Mouse (Mus musculus) lung, postnatal 36 days (tissue): Measurements from ENCODE around the gene Lonp1.
"Not testable (repeated sequence)": the region's sequence is repeated elsewhere in the genome, so short reads cannot be mapped to it uniquely, and the experiment has no call there.

Source experiments
- DNase-seq: peaks from one replicate; pipeline ENCODE4 v3.0.0; 2022; ENCODE audit warnings: mixed read lengths

The Lonp1 gene

DNA sequence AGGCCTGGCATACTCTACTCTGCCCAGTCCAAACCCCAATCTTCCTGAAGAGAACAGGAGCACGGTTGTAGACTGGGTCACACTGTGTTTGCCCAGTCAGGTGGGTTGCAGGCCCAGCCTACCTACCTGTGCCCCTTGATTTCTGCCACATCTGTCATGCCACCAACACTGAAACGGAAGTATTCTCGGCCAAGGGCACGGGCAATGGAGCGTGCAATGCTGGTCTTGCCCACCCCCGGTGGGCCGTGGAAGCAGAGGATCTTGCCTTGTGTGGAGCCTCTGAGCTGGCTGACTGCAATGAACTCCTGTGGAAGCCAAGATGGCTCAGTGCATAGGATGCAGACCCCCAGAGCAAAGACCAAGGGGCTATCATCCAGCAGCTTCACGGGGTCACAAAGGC, 9.1 kb downstream of the Lonp1 start:
- no peak for DNase-seq

DNA sequence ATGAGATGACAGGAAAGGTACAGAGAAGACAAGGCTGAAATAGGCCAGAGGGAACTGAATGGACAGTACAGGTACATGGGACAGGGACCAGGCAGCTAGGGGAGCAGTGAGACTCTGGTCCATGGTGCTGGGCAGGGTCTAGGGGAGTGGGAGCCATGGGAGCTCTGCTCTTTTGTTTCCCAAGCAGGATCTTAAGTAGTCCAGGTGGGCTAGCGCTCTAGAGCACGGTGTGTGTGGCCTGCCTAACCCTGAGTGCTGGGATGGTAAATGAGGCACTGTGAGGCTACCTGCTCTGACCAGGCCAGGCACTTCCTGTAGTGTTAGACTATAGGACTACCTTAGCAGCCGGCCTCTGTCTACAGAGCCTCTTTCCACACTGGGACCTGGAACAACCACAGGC, 10.0 kb downstream of the Lonp1 start:
- DNase-seq = no peak

- DNase-seq = no peak
Measured at GRCm38 (mm10) chr17:56615792-56616191, 10.9 kb downstream of the Lonp1 start.

DNA sequence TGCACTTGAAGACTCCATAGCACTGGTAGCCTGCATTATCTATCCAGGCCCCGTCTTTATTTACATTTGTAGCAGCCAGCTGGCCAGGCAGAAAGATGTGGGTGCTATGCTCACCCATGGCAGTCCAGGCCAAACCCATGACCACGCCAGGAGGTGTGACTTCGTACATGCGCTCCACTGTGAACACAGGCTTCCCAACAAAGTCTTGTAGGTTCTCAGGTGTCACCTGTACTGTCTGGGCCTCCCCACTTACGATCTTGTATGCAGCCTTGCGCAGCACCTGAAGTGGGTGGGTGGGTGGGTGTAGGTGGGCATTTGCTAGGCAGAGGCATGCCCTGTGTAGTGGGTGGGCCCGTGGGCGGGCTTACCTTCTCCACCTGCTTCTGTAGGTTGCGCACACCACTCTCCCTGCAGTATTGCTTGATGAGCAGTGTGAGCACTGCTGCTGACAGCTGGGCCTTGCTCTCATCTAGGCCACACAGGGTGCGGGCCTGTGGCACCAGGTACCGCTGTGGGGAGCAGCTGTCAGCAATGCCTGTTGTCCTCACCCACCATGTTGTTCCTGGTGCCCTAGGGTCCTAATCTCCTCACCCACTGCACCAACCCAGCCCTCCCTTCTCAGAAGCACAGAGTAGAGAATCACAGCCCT, 11.4 kb downstream of the Lonp1 start:
- no peak for DNase-seq

DNA sequence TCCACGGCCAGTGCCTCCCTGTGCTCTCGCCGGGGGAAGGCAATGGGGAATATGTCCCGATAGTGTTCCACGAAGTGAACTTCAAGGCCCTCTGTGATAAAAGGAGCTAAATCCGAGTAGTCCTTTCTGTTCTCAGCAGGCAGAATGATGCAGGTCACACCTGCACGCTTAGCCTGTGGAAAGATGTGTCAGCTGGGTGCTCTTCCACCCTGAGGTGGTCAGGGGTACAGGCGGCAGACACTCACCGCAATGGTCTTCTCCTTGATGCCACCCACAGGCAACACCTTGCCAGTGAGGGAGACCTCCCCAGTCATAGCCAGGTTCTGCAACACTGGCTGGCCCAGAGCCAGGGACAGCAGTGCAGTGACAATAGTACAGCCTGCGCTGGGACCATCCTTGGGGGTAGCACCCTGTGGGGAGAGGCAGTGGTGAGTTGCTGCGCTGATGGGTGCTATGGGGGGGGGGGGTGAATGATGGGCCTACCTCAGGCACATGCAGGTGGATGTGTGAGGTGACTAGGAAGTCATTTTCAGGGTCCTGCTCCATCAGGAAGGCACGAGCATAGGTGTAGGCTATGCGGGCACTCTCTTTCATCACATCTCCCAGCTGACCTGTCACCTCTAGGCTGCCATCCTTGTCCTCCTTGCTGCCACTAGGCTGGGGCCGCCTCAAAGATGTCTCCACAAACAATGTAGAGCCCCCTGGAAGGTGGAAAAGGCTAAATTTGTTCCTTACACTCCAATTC, 12.1 kb downstream of the Lonp1 start:
- DNase-seq = no peak

- not testable (repeated sequence) for DNase-seq
Measured at GRCm38 (mm10) chr17:56613893-56614292, 12.8 kb downstream of the Lonp1 start.

GRCm38 (mm10) chr17:56613236-56613844, 13.3 kb downstream of the Lonp1 start, which contains the start of gene Rpl36:
Gene Rpl36, plus strand, starts transcription at chr17:56613416.
- peak; percentile 98 for DNase-seq

DNA sequence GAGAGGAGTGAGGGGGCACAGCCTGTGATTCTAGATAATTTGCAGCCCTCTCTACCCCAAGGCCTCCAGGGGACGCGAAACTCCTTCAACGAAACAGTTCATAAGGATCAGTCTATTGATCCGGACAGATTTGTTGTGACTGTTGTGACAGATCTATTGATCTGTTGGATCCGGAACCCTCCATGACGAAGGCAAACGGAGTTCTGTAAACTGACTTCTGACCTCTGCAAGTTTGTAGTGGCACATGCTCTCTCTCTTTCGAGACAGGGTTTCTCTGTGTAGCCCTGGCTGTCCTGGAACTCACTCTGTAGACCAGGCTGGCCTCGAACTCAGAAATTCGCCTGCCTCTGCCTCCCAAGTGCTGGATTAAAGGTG, 14.1 kb downstream of the Lonp1 start:
- not testable (repeated sequence) for DNase-seq

- peak; percentile 68 for DNase-seq
Measured at GRCm38 (mm10) chr17:56611861-56612564, 14.7 kb downstream of the Lonp1 start.

DNA sequence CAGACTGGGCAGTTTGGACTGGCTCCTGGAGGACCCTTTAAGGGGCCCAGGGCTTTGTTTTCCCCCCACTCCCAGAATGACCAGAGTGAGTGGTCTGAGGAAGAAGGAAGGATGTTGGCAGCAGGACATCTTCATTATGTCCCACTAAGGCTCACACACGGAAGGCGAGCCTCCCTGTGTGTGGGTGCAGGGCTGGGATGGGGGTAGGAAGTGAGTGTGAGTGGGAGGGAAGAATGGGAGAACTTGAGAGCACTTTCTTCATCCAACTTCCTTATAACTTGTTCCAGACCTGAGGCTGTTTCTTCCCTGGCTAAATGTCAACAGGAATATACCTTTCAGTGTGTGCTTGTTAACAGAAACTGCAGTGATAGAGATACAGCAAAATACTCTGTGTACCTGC, 15.4 kb downstream of the Lonp1 start:
- no peak for DNase-seq

DNA sequence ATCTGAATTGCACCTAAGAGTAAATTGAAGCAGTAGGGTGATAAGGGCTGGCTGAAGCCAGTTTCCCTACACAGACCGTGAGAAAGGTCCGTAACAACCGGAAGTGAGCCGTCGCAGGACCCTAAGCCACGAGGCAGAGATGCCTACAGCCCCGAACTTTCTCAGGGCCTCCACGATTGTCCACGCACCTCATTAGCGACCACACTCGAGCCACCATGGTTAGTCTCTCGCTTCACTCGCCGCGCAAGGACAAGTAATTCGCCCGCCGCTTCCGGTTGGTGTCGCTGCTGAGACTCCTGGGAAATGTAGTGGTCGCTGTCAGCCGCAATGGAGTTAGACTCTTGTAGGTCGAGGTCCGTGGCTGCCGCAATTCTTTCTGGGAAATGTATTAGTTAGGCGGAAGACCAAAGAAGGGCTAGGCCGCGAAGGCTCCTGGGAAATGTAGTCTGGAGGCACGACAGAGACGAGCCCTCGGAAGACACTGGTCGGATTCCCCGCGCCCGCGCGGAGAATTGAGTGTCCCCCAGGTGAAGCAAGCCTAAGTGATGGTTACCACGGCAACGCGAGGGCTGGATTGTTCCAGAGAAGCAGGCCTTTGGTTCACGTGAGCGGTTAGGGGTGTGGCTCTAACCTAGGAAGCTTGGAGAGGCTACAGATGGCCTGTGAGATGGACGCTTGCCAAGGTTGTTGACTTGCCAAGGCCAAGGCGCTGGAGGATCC, 17.1 kb downstream of the Lonp1 start, which contains the start of gene 2410015M20Rik:
Gene 2410015M20Rik (minus strand): TSS at position 320 of the 720 bp plus-strand sequence.
- DNase-seq = peak; percentile 99

DNA sequence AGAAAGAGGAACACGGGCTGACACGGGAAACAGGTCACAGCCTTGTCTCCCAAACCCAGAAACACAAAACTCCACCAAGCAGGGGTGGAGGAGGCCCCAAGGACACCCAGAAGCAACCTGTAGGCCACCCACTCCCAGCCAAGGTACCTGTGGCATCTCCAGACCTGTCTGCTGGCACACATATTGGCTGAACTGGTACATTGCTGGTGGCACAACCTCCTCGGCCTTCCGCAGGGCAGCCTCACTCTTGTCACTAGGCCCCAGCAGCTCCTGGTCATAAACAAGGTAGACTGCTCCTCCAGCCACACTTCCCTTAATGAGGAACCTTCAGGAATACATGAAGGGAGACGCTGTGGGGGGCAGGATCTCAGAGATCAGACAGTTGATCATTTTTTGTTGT, 18.0 kb downstream of the Lonp1 start:
- DNase-seq = no peak

- no peak for DNase-seq
Measured at GRCm38 (mm10) chr17:56607521-56608062, 19.1 kb downstream of the Lonp1 start.

DNA sequence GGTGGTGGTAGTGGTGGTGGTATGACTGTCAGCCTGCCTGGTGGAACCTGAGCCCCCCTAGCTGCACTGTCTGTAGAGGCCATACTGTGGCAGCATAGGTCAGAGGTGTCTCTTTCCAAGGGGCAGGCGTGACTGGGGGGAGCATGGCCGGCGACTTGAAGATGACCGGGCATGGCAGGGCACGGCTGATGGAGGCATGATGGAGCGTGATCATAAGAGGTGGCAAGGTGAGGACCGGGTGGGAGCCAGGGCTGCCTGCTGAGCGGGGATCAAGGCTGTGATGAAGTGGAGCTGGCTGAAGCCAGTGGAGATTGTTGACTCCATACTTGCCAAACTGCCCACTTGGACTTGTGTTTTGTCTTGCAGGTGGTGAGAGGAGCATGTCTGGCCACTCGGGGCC, 21.3 kb downstream of the Lonp1 start:
- no peak for DNase-seq

- DNase-seq = no peak
Measured at GRCm38 (mm10) chr17:56604422-56604821, 22.3 kb downstream of the Lonp1 start.

GRCm38 (mm10) chr17:56604070-56604380, 22.7 kb downstream of the Lonp1 start:
- no peak for DNase-seq

DNA sequence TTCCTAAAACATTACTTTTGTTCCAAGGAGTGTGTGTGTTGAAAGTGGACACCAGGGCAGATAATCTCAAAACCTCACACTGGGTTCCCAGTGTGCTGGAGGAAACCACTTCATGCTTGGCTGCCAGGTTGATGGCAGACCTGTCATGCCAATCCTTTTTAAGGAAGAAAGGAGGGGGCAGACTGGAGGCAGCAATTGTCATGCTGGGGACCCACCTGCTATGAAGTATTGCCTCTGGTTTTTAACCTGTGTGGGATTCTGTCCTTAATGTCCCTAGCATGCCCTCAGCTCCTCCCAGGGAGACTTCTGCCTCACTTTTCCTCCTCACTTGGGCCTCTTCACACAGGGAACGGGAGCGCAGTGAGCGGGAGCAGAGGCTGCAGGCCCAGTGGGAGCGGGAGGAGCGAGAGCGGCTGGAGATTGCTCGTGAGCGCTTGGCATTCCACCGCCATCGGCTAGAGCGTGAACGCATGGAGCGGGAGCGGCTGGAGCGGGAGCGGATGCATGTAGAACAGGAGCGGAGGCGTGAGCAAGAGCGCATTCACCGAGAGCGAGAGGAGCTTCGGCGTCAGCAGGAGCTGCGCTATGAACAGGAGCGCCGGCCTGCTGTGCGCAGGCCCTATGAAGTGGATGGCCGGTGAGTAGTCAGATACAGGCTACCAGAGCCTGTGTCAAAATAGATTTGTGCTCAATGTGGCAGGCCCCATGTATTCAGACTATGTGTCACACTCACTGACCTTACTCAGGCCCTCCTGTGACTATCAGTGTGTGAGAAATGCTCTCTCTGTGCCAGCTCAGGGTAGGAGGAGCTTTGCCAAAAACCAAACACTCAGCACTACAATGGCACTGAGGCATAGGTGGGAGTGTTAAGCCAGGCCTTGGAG, 23.3 kb downstream of the Lonp1 start:
- DNase-seq = no peak

DNA sequence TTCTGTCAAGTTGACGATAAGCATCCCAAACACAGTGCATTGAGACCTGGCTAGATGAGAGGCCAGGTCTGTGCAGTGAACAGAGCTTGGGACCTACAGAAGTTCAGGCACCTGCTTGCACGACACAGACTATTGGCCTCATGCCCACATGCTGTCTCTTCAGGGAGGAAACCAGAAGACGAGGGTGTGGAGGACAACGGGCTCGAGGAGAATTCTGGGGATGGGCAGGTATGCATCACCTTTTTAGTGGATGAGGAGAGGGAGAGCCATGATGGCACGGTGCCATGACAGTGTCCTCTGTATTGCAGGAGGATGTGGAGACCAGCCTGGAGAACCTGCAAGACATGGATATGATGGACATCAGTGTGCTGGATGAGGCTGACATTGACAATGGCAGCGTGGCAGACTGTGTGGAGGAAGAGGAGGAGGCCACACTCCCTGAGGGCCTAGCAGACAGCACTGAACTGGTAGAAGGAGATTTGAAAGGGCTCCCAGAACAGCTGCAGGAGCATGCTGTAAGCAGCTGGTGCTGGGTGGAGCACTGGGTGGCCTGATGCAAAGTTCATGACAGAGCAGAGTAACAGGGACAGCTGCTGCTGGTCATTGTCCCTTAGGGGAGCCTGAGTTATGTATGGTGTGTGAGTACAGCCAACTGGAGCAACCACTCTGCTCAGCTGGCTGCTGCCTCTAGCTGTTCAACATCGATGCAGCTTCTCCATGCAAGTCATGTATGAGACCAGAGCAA, 33.0 kb downstream of the Lonp1 start:
- DNase-seq = no peak

DNA sequence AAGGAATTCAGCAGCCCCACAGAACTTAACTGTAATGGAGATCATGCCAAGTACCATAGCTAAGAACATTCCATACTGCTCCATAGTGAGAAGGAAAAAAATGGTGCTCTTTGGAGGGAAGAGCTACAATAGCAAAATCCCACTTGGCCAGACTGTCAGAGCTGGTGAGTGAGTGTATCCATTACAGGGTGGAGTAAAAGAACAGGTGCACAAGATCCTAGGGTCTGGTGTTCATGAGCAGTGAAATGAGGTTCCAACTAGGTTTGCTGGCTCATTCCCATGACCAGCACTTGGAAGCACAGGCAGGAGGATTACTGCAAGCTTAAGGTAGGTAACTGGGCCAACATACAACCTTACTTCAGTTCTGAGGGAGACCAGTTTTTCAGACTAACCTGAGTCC, 34.1 kb downstream of the Lonp1 start:
- DNase-seq = no peak

DNA sequence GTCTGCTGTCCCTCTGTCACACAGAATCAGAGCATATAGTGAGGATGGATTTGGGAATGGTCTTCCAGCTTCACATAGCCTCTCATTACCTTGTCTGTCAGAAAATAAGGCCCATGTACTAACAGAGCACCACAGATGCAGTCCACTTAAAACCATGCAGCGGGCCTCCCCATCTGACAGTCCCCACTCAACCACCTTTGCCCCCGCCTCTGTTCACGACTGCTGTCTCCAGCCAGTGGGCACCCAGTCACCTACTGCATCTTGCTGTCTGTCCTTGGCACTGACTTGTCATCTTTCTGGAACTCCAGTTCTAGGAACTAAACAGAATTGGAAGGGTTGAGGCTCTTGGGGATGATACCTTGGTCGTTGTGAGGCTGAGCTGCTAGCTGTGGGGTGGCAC, 37.8 kb downstream of the Lonp1 start:
- no peak for DNase-seq

DNA sequence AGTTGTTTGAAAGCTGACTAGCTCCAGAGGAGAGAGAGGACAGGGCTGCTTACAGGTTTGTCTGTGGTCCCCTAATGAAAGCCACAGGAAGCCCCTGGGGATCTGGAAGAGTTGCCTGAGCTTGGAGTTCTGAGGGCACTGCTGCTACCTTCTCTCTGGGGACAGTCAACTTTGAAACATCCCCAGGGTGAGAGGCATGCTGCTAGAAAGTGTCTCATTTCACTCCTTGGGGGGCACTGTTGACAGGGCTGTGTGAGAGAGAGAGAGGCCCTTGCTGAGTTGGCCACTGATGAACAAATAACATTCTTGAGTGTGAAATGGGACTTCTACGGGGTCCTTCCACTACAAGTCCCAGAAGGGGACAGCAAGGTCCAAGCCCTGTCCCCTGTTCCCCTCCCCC, 38.9 kb downstream of the Lonp1 start:
- no peak for DNase-seq
